Mouse (Mus musculus) MEL (cell line): ENCODE results near the gene Ccser1. TPM values are rescaled to one million over a fixed set of nuclear protein-coding genes. Genes with fewer than 3 reads are reported as not detected.

ENCODE experiments used
- DNase-seq: peaks from one replicate; pipeline ENCODE4 v3.0.0; 2011; ENCODE audit warnings: low read depth, low spot score
- H3K27ac ChIP-seq: 2 replicates; pipeline ENCODE4 v1.5.1; 2012; ENCODE audit warnings: low read depth, mild to moderate bottlenecking, control low read depth, low read length, moderate library complexity; ENCODE audit not compliant: control insufficient read depth
- H3K27me3 ChIP-seq, 2 experiments: fragments of 150-350 bp in 1 of 2; sonication (generic) in 1 of 2; 2 replicates each; pipeline ENCODE4 v1.6.1; 2012; ENCODE audit warnings: low read length in 2 of 2, mild to moderate bottlenecking in 2 of 2, improper control_type of control experiment in 1 of 2, moderate library complexity in 1 of 2; ENCODE audit not compliant: insufficient read depth in 2 of 2, control insufficient read depth in 1 of 2
- H3K36me3 ChIP-seq, 2 experiments: 2 replicates each; pipeline ENCODE4 v1.6.1; 2012 to 2014; ENCODE audit warnings: low read length in 2 of 2, improper control_type of control experiment in 1 of 2, inconsistent platforms in 1 of 2, mild to moderate bottlenecking in 1 of 2; ENCODE audit not compliant: insufficient read depth in 2 of 2, control insufficient read depth in 1 of 2
- H3K4me1 ChIP-seq, 2 experiments: fragments of 150-350 bp in 1 of 2; sonication (generic) in 1 of 2; 2 replicates each; pipeline ENCODE4 v1.6.1; 2012; ENCODE audit warnings: low read length in 2 of 2, improper control_type of control experiment in 1 of 2, mild to moderate bottlenecking in 1 of 2; ENCODE audit not compliant: insufficient read depth in 2 of 2, control insufficient read depth in 1 of 2
- H3K4me3 ChIP-seq, 2 experiments: fragments of 150-350 bp in 1 of 2; sonication (generic) in 1 of 2; 2 replicates each; pipeline ENCODE4 v1.5.1; 2012; ENCODE audit warnings: low read depth in 2 of 2, low read length in 2 of 2, mild to moderate bottlenecking in 2 of 2, moderate library complexity in 2 of 2, control low read depth in 1 of 2, improper control_type of control experiment in 1 of 2; ENCODE audit not compliant: control insufficient read depth in 1 of 2, insufficient read depth in 1 of 2
- H3K79me2 ChIP-seq: 2 replicates; pipeline ENCODE4 v1.6.1; 2012; ENCODE audit warnings: mild to moderate bottlenecking, low read length, moderate library complexity; ENCODE audit not compliant: control insufficient read depth, poor library complexity, insufficient read depth
- H3K9ac ChIP-seq: 2 replicates; pipeline ENCODE4 v1.6.1; 2012; ENCODE audit warnings: low read depth, mild to moderate bottlenecking, control low read depth, low read length, moderate library complexity; ENCODE audit not compliant: control insufficient read depth, poor library complexity, severe bottlenecking
- H3K9me3 ChIP-seq: fragments of 150-350 bp; sonication (generic); replicated peaks from 2 replicates; pipeline ENCODE4 v1.6.1; 2012; ENCODE audit warnings: mild to moderate bottlenecking, low read length, improper control_type of control experiment, moderate library complexity; ENCODE audit not compliant: insufficient read depth
- BHLHE40 ChIP-seq: IDR thresholded peaks from 2 replicates; pipeline ENCODE4 v1.6.1; 2012; ENCODE audit warnings: low read depth, mild to moderate bottlenecking, inconsistent platforms, low read length, improper control_type of control experiment, borderline replicate concordance
- CHD2 ChIP-seq: IDR thresholded peaks from 2 replicates; pipeline ENCODE4 v1.6.1; 2011; ENCODE audit warnings: low read length, improper control_type of control experiment
- E2F4 ChIP-seq: IDR thresholded peaks from 2 replicates; pipeline ENCODE4 v1.6.1; 2011; ENCODE audit warnings: low read depth, low read length, improper control_type of control experiment, borderline replicate concordance
- ELF1 ChIP-seq: IDR thresholded peaks from 2 replicates; pipeline ENCODE4 v1.6.1; 2014; ENCODE audit warnings: low read depth, mild to moderate bottlenecking, inconsistent platforms, low read length, improper control_type of control experiment, moderate library complexity
- JUND ChIP-seq: IDR thresholded peaks from 2 replicates; pipeline ENCODE4 v1.6.1; 2011; ENCODE audit warnings: low read depth, mild to moderate bottlenecking, improper control_type of control experiment, low read length
- MXI1 ChIP-seq: IDR thresholded peaks from 2 replicates; pipeline ENCODE4 v1.6.1; 2011; ENCODE audit warnings: mild to moderate bottlenecking, low read depth, low read length, improper control_type of control experiment
- NRF1 ChIP-seq: IDR thresholded peaks from 2 replicates; pipeline ENCODE4 v1.6.1; 2014; ENCODE audit warnings: low read depth, mild to moderate bottlenecking, inconsistent platforms, low read length, improper control_type of control experiment, moderate library complexity; ENCODE audit not compliant: poor library complexity, insufficient read depth, severe bottlenecking
- USF2 ChIP-seq, 2 experiments: IDR thresholded peaks; 2 replicates each; pipeline ENCODE4 v1.6.1; 2011 to 2012; ENCODE audit warnings: improper control_type of control experiment in 2 of 2, low read length in 2 of 2, borderline replicate concordance in 1 of 2, inconsistent platforms in 1 of 2, low read depth in 1 of 2, mild to moderate bottlenecking in 1 of 2; ENCODE audit not compliant: insufficient read depth in 1 of 2
- ZC3H11A ChIP-seq: IDR thresholded peaks from 2 replicates; pipeline ENCODE4 v1.6.1; 2012; ENCODE audit warnings: low read depth, mild to moderate bottlenecking, inconsistent platforms, low read length, improper control_type of control experiment
- ZKSCAN1 ChIP-seq: IDR thresholded peaks from 2 replicates; pipeline ENCODE4 v1.6.1; 2012; ENCODE audit warnings: low read depth, mild to moderate bottlenecking, inconsistent platforms, low read length, improper control_type of control experiment, moderate library complexity
- ZMIZ1 ChIP-seq: IDR thresholded peaks from 2 replicates; pipeline ENCODE4 v1.6.1; 2012; ENCODE audit warnings: low read depth, mild to moderate bottlenecking, inconsistent platforms, low read length, improper control_type of control experiment, moderate library complexity
- polyA plus RNA-seq, 2 experiments: library from polyadenylated mRNA; stranded (reverse) in 1 of 2; unstranded in 1 of 2; fragments of >175 nt in 1 of 2; fragments of >200 nt in 1 of 2; gene quantifications; 2 replicates each; pipeline versions ENCODE4 v1.2.1 to v1.2.4; 2012; ENCODE audit warnings: low replicate concordance in 2 of 2, low read depth in 1 of 2; ENCODE audit not compliant: insufficient read length in 2 of 2, insufficient read depth in 1 of 2, missing spikeins in 1 of 2
- total RNA-seq: library from RNA; depleted of rRNA; stranded (reverse); fragments of 300-350 nt; gene quantifications from 2 replicates; pipeline ENCODE4 v1.2.3, GENCODE M21; 2012

Gene Ccser1
- total and polyA plus RNA-seq, 3 experiments, result not detected

DNA sequence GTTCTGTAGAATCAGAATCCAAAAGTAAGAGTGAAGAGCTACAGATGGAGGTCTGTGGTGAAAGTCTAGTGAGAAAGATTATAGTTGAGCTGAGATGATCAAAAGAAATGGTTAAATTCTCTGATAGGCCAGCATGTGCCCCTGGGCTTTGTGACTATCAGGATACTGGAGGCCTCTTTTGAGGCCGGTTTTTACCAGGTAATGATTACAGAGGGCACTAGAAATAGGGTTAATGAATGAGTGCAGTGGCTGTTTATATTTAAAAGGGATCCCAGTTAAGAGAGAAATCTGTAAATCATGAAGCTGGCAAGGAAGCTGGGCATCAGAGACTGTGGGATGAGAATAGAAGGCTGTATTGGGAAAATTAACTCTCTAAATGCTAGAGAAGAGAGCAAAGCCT lies 23.2 kb downstream of the Ccser1 start:
- TF ChIP-seq USF2 (IDR thresholded peaks at IDR 0.05; ENCODE audit: borderline replicate concordance in 1 of 2, insufficient read depth in 1 of 2, low read depth in 1 of 2, low read length in 2 of 2) (no peak), JUND (no peak), MXI1 (no peak), E2F4 (no peak)
- TF ChIP-seq, all 39 proteins: peak for 0
- Histone ChIP-seq H3K9ac (no peak overlapping the region), H3K79me2 (no peaks in the 10 kb centered on the region), H3K9me3 (no peaks in the 10 kb centered on the region), H3K36me3 (no peaks in the 10 kb centered on the region), H3K4me1 (no peaks in the 10 kb centered on the region), H3K27me3 (no peaks in the 10 kb centered on the region), H3K27ac (no peak overlapping the region), H3K4me3 (no peak overlapping the region)
- no peak for DNase-seq

DNA sequence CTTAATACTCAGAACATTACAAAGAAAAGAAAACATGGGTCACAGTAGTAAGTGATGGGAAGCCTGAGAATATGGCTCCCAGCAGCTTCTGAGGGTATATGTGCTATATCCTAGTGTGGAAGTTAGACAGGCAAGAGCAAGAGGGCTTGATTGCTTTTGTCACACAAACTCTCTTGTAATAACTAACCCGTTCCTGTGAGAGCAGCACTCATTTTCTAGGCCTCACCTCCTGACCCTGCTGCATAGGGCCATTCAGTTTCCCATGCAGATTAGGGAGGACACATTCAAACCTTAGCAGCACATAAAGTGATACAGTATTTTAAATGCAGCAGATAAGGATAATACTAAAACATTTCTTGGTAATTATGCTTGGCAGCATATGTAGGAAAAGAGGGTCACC lies 25.9 kb downstream of the Ccser1 start:
- H3K36me3 ChIP-seq, result no peaks in the 10 kb centered on the region
- H3K4me1 ChIP-seq, result no peaks in the 10 kb centered on the region
- H3K27ac ChIP-seq, result no peak overlapping the region
- H3K9ac ChIP-seq, result no peak overlapping the region
- H3K27me3 ChIP-seq, result no peaks in the 10 kb centered on the region
- no peak overlapping the region for H3K4me3 ChIP-seq
- no peak for DNase-seq
- TF ChIP-seq NRF1 (no peak), CHD2 (no peak), ELF1 (no peak), E2F4 (no peak), BHLHE40 (no peak), ZC3H11A (no peak)
- H3K79me2 ChIP-seq, result no peaks in the 10 kb centered on the region
- no peaks in the 10 kb centered on the region for H3K9me3 ChIP-seq

DNA sequence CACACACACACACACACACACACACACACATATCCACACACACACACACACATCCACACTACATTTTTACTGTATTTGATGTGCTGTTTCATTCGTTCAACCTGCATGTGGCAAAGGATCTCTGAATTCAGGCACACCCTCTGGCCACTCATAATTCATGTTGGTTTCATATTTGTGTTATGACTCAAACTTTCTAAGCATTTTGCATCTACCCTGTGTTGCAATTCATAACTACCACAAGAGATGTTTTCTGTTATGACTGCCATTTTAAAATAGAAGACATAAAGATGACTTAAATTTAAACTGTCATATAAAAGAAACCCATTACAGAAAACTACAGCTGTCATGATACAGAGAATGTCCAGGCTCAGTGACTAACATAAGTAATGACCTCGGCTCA lies 26.5 kb downstream of the Ccser1 start:
- H3K4me3 ChIP-seq, result no peak overlapping the region
- H3K4me1 ChIP-seq, result no peaks in the 10 kb centered on the region
- H3K9me3 ChIP-seq, result no peaks in the 10 kb centered on the region
- TF ChIP-seq ZKSCAN1 (no peak), USF2 (IDR thresholded peaks at IDR 0.05; ENCODE audit: borderline replicate concordance in 1 of 2, insufficient read depth in 1 of 2, low read depth in 1 of 2, low read length in 2 of 2) (no peak), ZMIZ1 (no peak)
- H3K9ac ChIP-seq, result no peak overlapping the region
- H3K79me2 ChIP-seq, result no peaks in the 10 kb centered on the region
- H3K36me3 ChIP-seq, result no peaks in the 10 kb centered on the region
- H3K27ac ChIP-seq, result no peak overlapping the region
- no peaks in the 10 kb centered on the region for H3K27me3 ChIP-seq
- no peak for DNase-seq
